Mouse (Mus musculus): ENCODE measurements around the gene Carns1.
"Not testable (repeated sequence)": the region's sequence is repeated elsewhere in the genome, so short reads cannot be mapped to it uniquely, and the experiment has no call there.

Carns1 gene

GRCm38 (mm10) chr19:4125268-4125667 lies 50.0 kb downstream of the Carns1 start:
- H3K36me3 ChIP-seq (ENCODE audit: control insufficient read depth, insufficient read depth, low read length, poor library complexity, severe bottlenecking); H3K27me3 ChIP-seq (ENCODE audit: control insufficient read depth, insufficient read depth, low read length, poor library complexity, severe bottlenecking): not testable (repeated sequence)
- peak; percentile 29 for DNase-seq (ENCODE audit: low read depth, low spot score)

GRCm38 (mm10) chr19:4124432-4124831 lies 50.8 kb downstream of the Carns1 start:
- DNase-seq (ENCODE audit: low read depth, low spot score), result no peak
- Histone ChIP-seq H3K36me3 (ENCODE audit: control insufficient read depth, insufficient read depth, low read length, poor library complexity, severe bottlenecking) (peaks cover 2% of the 10 kb centered on the region; the same call in 1 of the 2 replicates), H3K27me3 (ENCODE audit: control insufficient read depth, insufficient read depth, low read length, poor library complexity, severe bottlenecking) (no peaks in the 10 kb centered on the region)

- H3K36me3 ChIP-seq (ENCODE audit: control insufficient read depth, insufficient read depth, low read length, poor library complexity, severe bottlenecking), result no peaks in the 10 kb centered on the region; the same call in 1 of the 2 replicates
- peak; percentile 70 for DNase-seq (ENCODE audit: low read depth, low spot score)
These were observed 52.6 kb downstream of the Carns1 start for GRCm38 (mm10) chr19:4122411-4123370.

GRCm38 (mm10) chr19:4121896-4122295 lies 53.4 kb downstream of the Carns1 start:
- not testable (repeated sequence) for H3K27me3 ChIP-seq (ENCODE audit: control insufficient read depth, insufficient read depth, low read length, poor library complexity, severe bottlenecking); H3K36me3 ChIP-seq (ENCODE audit: control insufficient read depth, insufficient read depth, low read length, poor library complexity, severe bottlenecking)
- DNase-seq (ENCODE audit: low read depth, low spot score), result peak; percentile 61

More at GRCm38 (mm10) chr19:4122411-4123370, 52.6 kb downstream of the Carns1 start:
- no peaks in the 10 kb centered on the region for H3K27me3 ChIP-seq (ENCODE audit: control insufficient read depth, insufficient read depth, low read length, poor library complexity, severe bottlenecking)

GRCm38 (mm10) chr19:4121097-4121805 lies 54.0 kb downstream of the Carns1 start:
- Histone ChIP-seq H3K36me3 (ENCODE audit: control insufficient read depth, insufficient read depth, low read length, poor library complexity, severe bottlenecking) (no peaks in the 10 kb centered on the region; the same call in 1 of the 2 replicates), H3K27me3 (ENCODE audit: control insufficient read depth, insufficient read depth, low read length, poor library complexity, severe bottlenecking) (no peaks in the 10 kb centered on the region)
- DNase-seq (ENCODE audit: low read depth, low spot score), result peak; percentile 99

GRCm38 (mm10) chr19:4120496-4120895 lies 54.8 kb downstream of the Carns1 start:
- DNase-seq (ENCODE audit: low read depth, low spot score), result peak; percentile 44
- peaks cover 6% of the 10 kb centered on the region; the same call in 1 of the 2 replicates for H3K36me3 ChIP-seq (ENCODE audit: control insufficient read depth, insufficient read depth, low read length, poor library complexity, severe bottlenecking)

GRCm38 (mm10) chr19:4119716-4120487 lies 55.4 kb downstream of the Carns1 start:
- Histone ChIP-seq H3K36me3 (ENCODE audit: control insufficient read depth, insufficient read depth, low read length, poor library complexity, severe bottlenecking) (peaks cover 8% of the 10 kb centered on the region; the same call in 1 of the 2 replicates), H3K27me3 (ENCODE audit: control insufficient read depth, insufficient read depth, low read length, poor library complexity, severe bottlenecking) (no peaks in the 10 kb centered on the region)
- peak; percentile 29 for DNase-seq (ENCODE audit: low read depth, low spot score)

More at GRCm38 (mm10) chr19:4120496-4120895, 54.8 kb downstream of the Carns1 start:
- H3K27me3 ChIP-seq (ENCODE audit: control insufficient read depth, insufficient read depth, low read length, poor library complexity, severe bottlenecking), result no peaks in the 10 kb centered on the region

- no peak for DNase-seq (ENCODE audit: low read depth, low spot score)
- Histone ChIP-seq H3K36me3 (ENCODE audit: control insufficient read depth, insufficient read depth, low read length, poor library complexity, severe bottlenecking) (peaks cover 8% of the 10 kb centered on the region; the same call in 1 of the 2 replicates), H3K27me3 (ENCODE audit: control insufficient read depth, insufficient read depth, low read length, poor library complexity, severe bottlenecking) (no peaks in the 10 kb centered on the region)
These were observed 56.9 kb downstream of the Carns1 start for GRCm38 (mm10) chr19:4118350-4118749.

- Histone ChIP-seq H3K36me3 (ENCODE audit: control insufficient read depth, insufficient read depth, low read length, poor library complexity, severe bottlenecking) (peaks cover 10% of the 10 kb centered on the region), H3K27me3 (ENCODE audit: control insufficient read depth, insufficient read depth, low read length, poor library complexity, severe bottlenecking) (no peaks in the 10 kb centered on the region)
- DNase-seq (ENCODE audit: low read depth, low spot score), result peak; percentile 60
These were observed 58.3 kb downstream of the Carns1 start for GRCm38 (mm10) chr19:4117006-4117405.

- DNase-seq (ENCODE audit: low read depth, low spot score), result no peak
- H3K36me3 ChIP-seq (ENCODE audit: control insufficient read depth, insufficient read depth, low read length, poor library complexity, severe bottlenecking), result peaks cover 13% of the 10 kb centered on the region
- H3K27me3 ChIP-seq (ENCODE audit: control insufficient read depth, insufficient read depth, low read length, poor library complexity, severe bottlenecking), result no peaks in the 10 kb centered on the region
These were observed 59.5 kb downstream of the Carns1 start for GRCm38 (mm10) chr19:4115816-4116215.

GRCm38 (mm10) chr19:4115144-4115543 lies 60.1 kb downstream of the Carns1 start:
- H3K27me3 ChIP-seq (ENCODE audit: control insufficient read depth, insufficient read depth, low read length, poor library complexity, severe bottlenecking), result no peaks in the 10 kb centered on the region
- H3K36me3 ChIP-seq (ENCODE audit: control insufficient read depth, insufficient read depth, low read length, poor library complexity, severe bottlenecking), result peaks cover 13% of the 10 kb centered on the region
- no peak for DNase-seq (ENCODE audit: low read depth, low spot score)

- DNase-seq (ENCODE audit: low read depth, low spot score), result no peak
- Histone ChIP-seq H3K27me3 (ENCODE audit: control insufficient read depth, insufficient read depth, low read length, poor library complexity, severe bottlenecking) (no peaks in the 10 kb centered on the region), H3K36me3 (ENCODE audit: control insufficient read depth, insufficient read depth, low read length, poor library complexity, severe bottlenecking) (peaks cover 13% of the 10 kb centered on the region)
These were observed 60.7 kb downstream of the Carns1 start for GRCm38 (mm10) chr19:4114551-4114950.

All from splenic B cell, adult 2 months (primary cell).